Mouse (Mus musculus) heart, embryonic 14.5 days (tissue): ENCODE results near the gene H2-M10.1. TPM values are rescaled to one million over a fixed set of nuclear protein-coding genes. Genes with fewer than 3 reads are reported as not detected.
A peak's percentile ranks its signal among the peaks of the same experiment; 100 is the strongest.
"Not testable (repeated sequence)": the region's sequence is repeated elsewhere in the genome, so short reads cannot be mapped to it uniquely, and the experiment has no call there.

Experiments
- ATAC-seq: fragments of 200-750 bp; cut with Nextera tagmentation; 2 replicates; pipeline ENCODE4 v1.8.0; 2017; ENCODE audit warnings: low read depth, moderate TSS enrichment; ENCODE audit not compliant: insufficient number of reproducible peaks, insufficient read depth, low FRiP score
- H3K27ac ChIP-seq, 2 experiments: fragments of 200-500 bp in 1 of 2; fragments of 300-500 bp in 1 of 2; sonication (generic) in 1 of 2; replicated peaks in 1 of 2; 2 replicates each; pipeline ENCODE4 v1.5.1; 2012 to 2014; ENCODE audit warnings: low read depth in 2 of 2, low read length in 2 of 2, control low read depth in 1 of 2, mild to moderate bottlenecking in 1 of 2, mixed read lengths in 1 of 2; ENCODE audit not compliant: control insufficient read depth in 1 of 2, insufficient read depth in 1 of 2
- H3K27me3 ChIP-seq: fragments of 300-500 bp; sonication (generic); 2 replicates; pipeline ENCODE4 v1.6.1; 2014; ENCODE audit warnings: mild to moderate bottlenecking, low read length, control low read depth; ENCODE audit not compliant: control insufficient read depth, insufficient read depth
- H3K36me3 ChIP-seq: fragments of 300-500 bp; sonication (generic); 2 replicates; pipeline ENCODE4 v1.6.1; 2014; ENCODE audit warnings: mild to moderate bottlenecking, control low read depth, low read length, mixed read lengths; ENCODE audit not compliant: control insufficient read depth, insufficient read depth
- H3K4me1 ChIP-seq, 2 experiments: fragments of 200-500 bp in 1 of 2; fragments of 300-500 bp in 1 of 2; sonication (generic) in 1 of 2; 2 replicates each; pipeline ENCODE4 v1.6.1; 2012 to 2014; ENCODE audit warnings: low read length in 2 of 2, control low read depth in 1 of 2, mixed read lengths in 1 of 2; ENCODE audit not compliant: control insufficient read depth in 2 of 2, insufficient read depth in 2 of 2
- H3K4me2 ChIP-seq: fragments of 300-500 bp; sonication (generic); 2 replicates; pipeline ENCODE4 v1.6.1; 2014; ENCODE audit warnings: mild to moderate bottlenecking, low read length
- H3K4me3 ChIP-seq, 2 experiments: fragments of 200-500 bp in 1 of 2; fragments of 300-500 bp in 1 of 2; sonication (generic) in 1 of 2; 2 replicates each; pipeline ENCODE4 v1.5.1; 2012 to 2014; ENCODE audit warnings: low read length in 2 of 2, mild to moderate bottlenecking in 2 of 2, control low read depth in 1 of 2, low read depth in 1 of 2, moderate library complexity in 1 of 2; ENCODE audit not compliant: control insufficient read depth in 1 of 2, insufficient read depth in 1 of 2
- H3K9ac ChIP-seq: fragments of 300-500 bp; sonication (generic); 2 replicates; pipeline ENCODE4 v1.6.1; 2014; ENCODE audit warnings: mild to moderate bottlenecking, low read length
- H3K9me3 ChIP-seq: fragments of 300-500 bp; sonication (generic); 2 replicates; pipeline ENCODE4 v1.6.1; 2016; ENCODE audit warnings: low read length, control low read depth; ENCODE audit not compliant: control insufficient read depth
- WGBS: fragments of 180-500 bp; shearing (Covaris S2); extraction: QIAGEN DNeasy Blood & Tissue Kit; methylation state at CpG from one replicate; pipeline ENCODE4 v1.1.7; 2014; 5-methylcytosine and 5-hydroxymethylcytosine counted together
- polyA plus RNA-seq: library from polyadenylated mRNA; unstranded; fragments of >200 nt; fragmentation: Nextera tagmentation; extraction: Ambion mirVana; gene quantifications from 2 replicates; pipeline ENCODE4 v1.2.1, GENCODE M21; 2014

The H2-M10.1 gene
- polyA plus RNA-seq, 1 experiment from 2014 or later = not detected

- ATAC-seq = no peak
- under 1% methylated on average over 19 of the region's 19 CpGs for WGBS
- H3K27me3 ChIP-seq = peaks cover 6% of the 10 kb centered on the region; the same call in 1 of the 2 replicates
- H3K9me3 ChIP-seq = no peaks in the 10 kb centered on the region
- peak overlapping the region; percentile 92 for H3K4me2 ChIP-seq
- no peak overlapping the region for H3K27ac ChIP-seq
- H3K9ac ChIP-seq = peak overlapping the region; percentile 66
- peak overlapping the region; percentile 54 to 71 for H3K4me3 ChIP-seq
- H3K36me3 ChIP-seq = no peaks in the 10 kb centered on the region
- peaks cover 0 to 3% of the 10 kb centered on the region in 2 experiments; a peak in 2 of 4 replicates for H3K4me1 ChIP-seq
Measured at GRCm38 (mm10) chr17:36315041-36315688, 10.8 kb downstream of the H2-M10.1 start.

- Histone ChIP-seq H3K9ac (peak overlapping the region; percentile 66), H3K27ac (no peak overlapping the region), H3K4me3 (peak overlapping the region in 1 of 2 experiments; percentile 54; a peak in 3 of 4 replicates), H3K9me3 (no peaks in the 10 kb centered on the region), H3K4me1 (peaks cover 0 to 3% of the 10 kb centered on the region in 2 experiments; a peak in 2 of 4 replicates), H3K36me3 (no peaks in the 10 kb centered on the region), H3K27me3 (peaks cover 6% of the 10 kb centered on the region; the same call in 1 of the 2 replicates), H3K4me2 (peak overlapping the region; percentile 92)
- no peak for ATAC-seq
- WGBS = 5% methylated on average over 9 of the region's 9 CpGs
Measured at GRCm38 (mm10) chr17:36314511-36314910, 11.4 kb downstream of the H2-M10.1 start.

GRCm38 (mm10) chr17:36309293-36309692 is 16.7 kb downstream of the H2-M10.1 start:
- H3K36me3 ChIP-seq = no peaks in the 10 kb centered on the region
- H3K9ac ChIP-seq = no peak overlapping the region
- WGBS = 43% methylated on average over 1 of the region's 1 CpGs
- no peaks in the 10 kb centered on the region for H3K4me1 ChIP-seq
- ATAC-seq = no peak
- H3K4me3 ChIP-seq = no peak overlapping the region
- H3K27me3 ChIP-seq = no peaks in the 10 kb centered on the region
- H3K27ac ChIP-seq = no peak overlapping the region
- H3K4me2 ChIP-seq = no peak overlapping the region
- no peaks in the 10 kb centered on the region for H3K9me3 ChIP-seq

- H3K4me2 ChIP-seq, ATAC-seq, H3K4me1 ChIP-seq, H3K9me3 ChIP-seq, H3K9ac ChIP-seq, H3K4me3 ChIP-seq, H3K36me3 ChIP-seq, H3K27me3 ChIP-seq, H3K27ac ChIP-seq: not testable (repeated sequence)
- 3% methylated on average over 3 of the region's 3 CpGs for WGBS
Measured at GRCm38 (mm10) chr17:36308855-36309254, 17.1 kb downstream of the H2-M10.1 start.

- no peaks in the 10 kb centered on the region for H3K36me3 ChIP-seq
- H3K27me3 ChIP-seq = no peaks in the 10 kb centered on the region
- no peak within 1 kb of the TSS for H3K4me2 ChIP-seq
- no peak within 1 kb of the TSS for H3K9ac ChIP-seq
- WGBS = 82% methylated on average over 2 of the region's 2 CpGs
- H3K4me3 ChIP-seq = no peak within 1 kb of the TSS
- H3K9me3 ChIP-seq = peaks cover 7% of the 10 kb centered on the region; the same call in 1 of the 2 replicates
- no peak within 1 kb of the TSS for H3K27ac ChIP-seq
- no peaks in the 10 kb centered on the region for H3K4me1 ChIP-seq
- no peak for ATAC-seq
Measured at GRCm38 (mm10) chr17:36286390-36286789, 39.6 kb downstream of the H2-M10.1 start, which contains the start of gene H2-M10.2. H2-M10.2 (minus strand) TSS chr17:36286490.

GRCm38 (mm10) chr17:36281521-36282245 is 44.3 kb downstream of the H2-M10.1 start:
- H3K27ac ChIP-seq = no peak overlapping the region
- peaks cover 23% of the 10 kb centered on the region for H3K36me3 ChIP-seq
- H3K9me3 ChIP-seq = peaks cover 7% of the 10 kb centered on the region; the same call in 1 of the 2 replicates
- H3K4me1 ChIP-seq = no peaks in the 10 kb centered on the region
- ATAC-seq = no peak
- H3K27me3 ChIP-seq = no peaks in the 10 kb centered on the region
- no peak overlapping the region for H3K4me2 ChIP-seq
- H3K4me3 ChIP-seq = no peak overlapping the region
- WGBS = 90% methylated on average over 4 of the region's 4 CpGs
- no peak overlapping the region for H3K9ac ChIP-seq

- H3K36me3 ChIP-seq = peaks cover 30% of the 10 kb centered on the region
- no peak overlapping the region for H3K4me2 ChIP-seq
- H3K27ac ChIP-seq = no peak overlapping the region
- H3K9me3 ChIP-seq = no peaks in the 10 kb centered on the region
- no peak overlapping the region for H3K9ac ChIP-seq
- no peak for ATAC-seq
- no peak overlapping the region for H3K4me3 ChIP-seq
- WGBS = 87% methylated on average over 4 of the region's 4 CpGs
- peaks cover 8 to 26% of the 10 kb centered on the region in 2 experiments for H3K4me1 ChIP-seq
- no peaks in the 10 kb centered on the region for H3K27me3 ChIP-seq
Measured at GRCm38 (mm10) chr17:36274776-36275175, 51.2 kb downstream of the H2-M10.1 start.
